Mouse (Mus musculus): ENCODE results near the gene Kirrel3. TPM values are rescaled to one million over a fixed set of nuclear protein-coding genes. Genes with fewer than 3 reads are reported as not detected.

The Kirrel3 gene
- total and polyA plus RNA-seq, 3 experiments: 0.98 TPM; not detected in 2

GRCm38 (mm10) chr9:34861775-34862174, 376.1 kb downstream of the Kirrel3 start:
- H3K4me1 ChIP-seq (ENCODE audit: insufficient read depth, low read depth, low read length): no peaks in the 10 kb centered on the region
- H3K4me3 ChIP-seq (ENCODE audit: low read depth, low read length): no peak overlapping the region
- no peaks in the 10 kb centered on the region for H3K36me3 ChIP-seq (replicated peaks)
- ATAC-seq (ENCODE audit: extremely low read depth, insufficient number of reproducible peaks, low FRiP score, poor library complexity, severe bottlenecking): no peak
- TF ChIP-seq GATA2 (IDR thresholded peaks at IDR 0.05; ENCODE audit: borderline replicate concordance, low read depth, low read length) (no peak), CTCF (IDR thresholded peaks at IDR 0.05; ENCODE audit: low read depth, low read length) (no peak)
- peaks cover 3% of the 10 kb centered on the region; the same call in 1 of the 2 replicates for H3K27me3 ChIP-seq (ENCODE audit: insufficient read depth, low read length)
- 0 out of 2 replicates have a peak, but pooled peaks cover 2% of the 10 kb centered on the region for H3K9me3 ChIP-seq (replicated peaks)
- no peak for DNase-seq (ENCODE audit: low spot score)

- DNase-seq (ENCODE audit: low spot score): no peak
- no peak for ATAC-seq (ENCODE audit: extremely low read depth, insufficient number of reproducible peaks, low FRiP score, poor library complexity, severe bottlenecking)
- Histone ChIP-seq H3K27me3 (ENCODE audit: insufficient read depth, low read length) (peaks cover 3% of the 10 kb centered on the region; the same call in 1 of the 2 replicates), H3K4me1 (ENCODE audit: insufficient read depth, low read depth, low read length) (no peaks in the 10 kb centered on the region), H3K4me3 (ENCODE audit: low read depth, low read length) (no peak overlapping the region), H3K9me3 (replicated peaks) (0 out of 2 replicates have a peak, but pooled peaks cover 2% of the 10 kb centered on the region), H3K36me3 (replicated peaks) (no peaks in the 10 kb centered on the region)
- no peak for TF ChIP-seq GATA2 (IDR thresholded peaks at IDR 0.05; ENCODE audit: borderline replicate concordance, low read depth, low read length)
- no peak for TF ChIP-seq TAL1 (conservative IDR thresholded peaks at IDR 0.05; ENCODE audit: low read depth, low read length)
- TF ChIP-seq POLR2AphosphoS5 (IDR thresholded peaks at IDR 0.05; ENCODE audit: insufficient replicate concordance, low read depth, low read length): no peak
- no peak for TF ChIP-seq GATA1 (IDR thresholded peaks at IDR 0.05; ENCODE audit: borderline replicate concordance, low read length)
- no peak for TF ChIP-seq CTCF (IDR thresholded peaks at IDR 0.05; ENCODE audit: low read depth, low read length)
Measured at GRCm38 (mm10) chr9:34865606-34866005, 379.9 kb downstream of the Kirrel3 start.

- no peak overlapping the region for H3K4me3 ChIP-seq (ENCODE audit: low read depth, low read length)
- no peak for ATAC-seq (ENCODE audit: extremely low read depth, insufficient number of reproducible peaks, low FRiP score, poor library complexity, severe bottlenecking)
- no peaks in the 10 kb centered on the region for H3K36me3 ChIP-seq (replicated peaks)
- TF ChIP-seq GATA2 (IDR thresholded peaks at IDR 0.05; ENCODE audit: borderline replicate concordance, low read depth, low read length) (no peak), TAL1 (conservative IDR thresholded peaks at IDR 0.05; ENCODE audit: low read depth, low read length) (no peak), GATA1 (IDR thresholded peaks at IDR 0.05; ENCODE audit: borderline replicate concordance, low read length) (no peak), CTCF (IDR thresholded peaks at IDR 0.05; ENCODE audit: low read depth, low read length) (no peak)
- H3K4me1 ChIP-seq (ENCODE audit: insufficient read depth, low read depth, low read length): no peaks in the 10 kb centered on the region
- no peaks in the 10 kb centered on the region for H3K27me3 ChIP-seq (ENCODE audit: insufficient read depth, low read length)
- no peaks in the 10 kb centered on the region for H3K9me3 ChIP-seq (replicated peaks)
- DNase-seq (ENCODE audit: low spot score): no peak
Measured at GRCm38 (mm10) chr9:34871316-34871966, 385.7 kb downstream of the Kirrel3 start.

- Histone ChIP-seq H3K27me3 (ENCODE audit: insufficient read depth, low read length) (no peaks in the 10 kb centered on the region), H3K4me1 (ENCODE audit: insufficient read depth, low read depth, low read length) (no peaks in the 10 kb centered on the region), H3K9me3 (replicated peaks) (no peaks in the 10 kb centered on the region), H3K36me3 (replicated peaks) (no peaks in the 10 kb centered on the region), H3K4me3 (ENCODE audit: low read depth, low read length) (no peak overlapping the region)
- TF ChIP-seq GATA2 (IDR thresholded peaks at IDR 0.05; ENCODE audit: borderline replicate concordance, low read depth, low read length) (no peak), GATA1 (IDR thresholded peaks at IDR 0.05; ENCODE audit: borderline replicate concordance, low read length) (no peak)
- DNase-seq (ENCODE audit: low spot score) (no peak), ATAC-seq (ENCODE audit: extremely low read depth, insufficient number of reproducible peaks, low FRiP score, poor library complexity, severe bottlenecking) (no peak)
Measured at GRCm38 (mm10) chr9:34875238-34875637, 389.5 kb downstream of the Kirrel3 start.

- Histone ChIP-seq H3K36me3 (replicated peaks) (no peaks in the 10 kb centered on the region), H3K4me1 (ENCODE audit: insufficient read depth, low read depth, low read length) (no peaks in the 10 kb centered on the region), H3K9me3 (replicated peaks) (no peaks in the 10 kb centered on the region), H3K27me3 (ENCODE audit: insufficient read depth, low read length) (no peaks in the 10 kb centered on the region), H3K4me3 (ENCODE audit: low read depth, low read length) (no peak overlapping the region)
- no peak for DNase-seq (ENCODE audit: low spot score)
- no peak for TF ChIP-seq TAL1 (conservative IDR thresholded peaks at IDR 0.05; ENCODE audit: low read depth, low read length)
- ATAC-seq (ENCODE audit: extremely low read depth, insufficient number of reproducible peaks, low FRiP score, poor library complexity, severe bottlenecking): no peak
Measured at GRCm38 (mm10) chr9:34877186-34877585, 391.5 kb downstream of the Kirrel3 start.

GRCm38 (mm10) chr9:34877799-34878198, 392.1 kb downstream of the Kirrel3 start:
- H3K4me3 ChIP-seq (ENCODE audit: low read depth, low read length): no peak overlapping the region
- H3K36me3 ChIP-seq (replicated peaks): no peaks in the 10 kb centered on the region
- H3K4me1 ChIP-seq (ENCODE audit: insufficient read depth, low read depth, low read length): no peaks in the 10 kb centered on the region
- no peak for DNase-seq (ENCODE audit: low spot score)
- TF ChIP-seq GATA1 (IDR thresholded peaks at IDR 0.05; ENCODE audit: borderline replicate concordance, low read length) (no peak), TAL1 (conservative IDR thresholded peaks at IDR 0.05; ENCODE audit: low read depth, low read length) (no peak), GATA2 (IDR thresholded peaks at IDR 0.05; ENCODE audit: borderline replicate concordance, low read depth, low read length) (no peak), POLR2AphosphoS5 (IDR thresholded peaks at IDR 0.05; ENCODE audit: insufficient replicate concordance, low read depth, low read length) (no peak), CTCF (IDR thresholded peaks at IDR 0.05; ENCODE audit: low read depth, low read length) (no peak)
- H3K27me3 ChIP-seq (ENCODE audit: insufficient read depth, low read length): no peaks in the 10 kb centered on the region
- no peaks in the 10 kb centered on the region for H3K9me3 ChIP-seq (replicated peaks)
- ATAC-seq (ENCODE audit: extremely low read depth, insufficient number of reproducible peaks, low FRiP score, poor library complexity, severe bottlenecking): no peak

- Histone ChIP-seq H3K36me3 (replicated peaks) (no peaks in the 10 kb centered on the region), H3K4me3 (ENCODE audit: low read depth, low read length) (no peak overlapping the region), H3K4me1 (ENCODE audit: insufficient read depth, low read depth, low read length) (no peaks in the 10 kb centered on the region), H3K9me3 (replicated peaks) (no peaks in the 10 kb centered on the region), H3K27me3 (ENCODE audit: insufficient read depth, low read length) (no peaks in the 10 kb centered on the region)
- ATAC-seq (ENCODE audit: extremely low read depth, insufficient number of reproducible peaks, low FRiP score, poor library complexity, severe bottlenecking): no peak
- DNase-seq (ENCODE audit: low spot score): no peak
- TF ChIP-seq GATA1 (IDR thresholded peaks at IDR 0.05; ENCODE audit: borderline replicate concordance, low read length) (no peak), TAL1 (conservative IDR thresholded peaks at IDR 0.05; ENCODE audit: low read depth, low read length) (no peak), GATA2 (IDR thresholded peaks at IDR 0.05; ENCODE audit: borderline replicate concordance, low read depth, low read length) (no peak), CTCF (IDR thresholded peaks at IDR 0.05; ENCODE audit: low read depth, low read length) (no peak), POLR2AphosphoS5 (IDR thresholded peaks at IDR 0.05; ENCODE audit: insufficient replicate concordance, low read depth, low read length) (no peak)
Measured at GRCm38 (mm10) chr9:34881750-34882149, 396.1 kb downstream of the Kirrel3 start.
